In the genomic region with DNA sequence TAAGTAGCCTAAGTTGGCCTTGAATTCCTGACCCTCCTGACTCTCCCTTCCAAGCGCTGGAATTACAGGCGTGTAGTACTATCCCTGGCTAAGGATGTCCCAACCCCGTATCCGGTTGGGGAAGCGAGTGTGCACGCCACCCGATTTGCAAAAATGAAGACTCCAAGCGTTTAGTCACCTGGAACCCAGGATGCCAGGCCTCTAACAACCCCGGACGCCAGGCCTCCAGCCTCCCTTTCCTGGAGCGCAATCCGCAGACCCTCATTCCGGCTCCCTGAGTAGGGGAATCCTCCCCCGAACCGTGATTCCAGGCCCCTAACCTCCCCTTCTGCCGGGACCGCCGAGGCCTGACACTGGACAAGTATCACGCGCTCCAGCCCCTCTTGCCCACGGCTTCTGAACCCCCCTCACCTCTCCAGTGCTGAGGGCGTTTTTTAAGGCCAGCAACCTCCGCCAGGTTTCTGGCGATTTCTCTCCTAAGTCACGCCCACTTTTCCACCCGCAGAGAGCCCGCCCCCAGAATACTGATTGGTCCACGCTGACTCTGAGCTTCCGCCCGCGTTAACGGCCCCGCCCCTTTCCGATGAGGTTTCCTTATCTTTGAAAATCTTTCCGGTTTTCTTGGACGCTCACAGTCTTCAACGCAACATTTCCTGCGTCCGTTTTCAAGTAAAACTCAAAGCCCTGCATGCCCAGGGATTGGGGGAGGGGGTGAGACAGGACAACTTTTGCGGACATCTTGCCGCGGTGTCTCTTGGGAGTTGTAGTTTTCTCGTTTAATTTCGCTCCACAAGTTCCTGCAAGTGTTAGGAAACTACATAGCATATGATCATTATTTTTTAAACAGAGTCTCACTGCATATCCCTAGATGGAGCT, we compare ENCODE assay signal across 7 mouse cellular contexts. TPM values are rescaled to one million over a fixed set of nuclear protein-coding genes. Genes with fewer than 3 reads are reported as not detected.
DNase-seq lines count a peak whose midpoint lies in the region; ATAC-seq lines count a peak whose summit lies in the region.

A gene (minus strand): TSS at position 495 of the 876 bp plus-strand sequence.

- peak within 1 kb of the TSS; percentile 98 for H3K4me2 ChIP-seq in intestine, embryonic 15.5 days (replicated peaks)

- peak within 1 kb of the TSS; percentile 81 for H3K4me3 ChIP-seq in intestine, embryonic 15.5 days (replicated peaks)
- peak within 1 kb of the TSS; percentile 67 for H3K4me3 ChIP-seq in midbrain, embryonic 10.5 days

- H3K4me1 ChIP-seq in intestine, embryonic 15.5 days (replicated peaks), result peaks cover 24% of the 10 kb centered on the region
- peaks cover 15% of the 10 kb centered on the region for H3K4me1 ChIP-seq in midbrain, embryonic 10.5 days

- no peaks in the 10 kb centered on the region for H3K27me3 ChIP-seq in intestine, embryonic 15.5 days (replicated peaks)
- no peaks in the 10 kb centered on the region for H3K27me3 ChIP-seq in midbrain, embryonic 10.5 days (ENCODE audit: low read depth, poor library complexity, severe bottlenecking)

- under 1% methylated on average over 44 of the region's 44 CpGs for WGBS in intestine, embryonic 15.5 days
- under 1% methylated on average over 44 of the region's 44 CpGs for WGBS in midbrain, embryonic 10.5 days

- peak within 1 kb of the TSS; percentile 85 for H3K9ac ChIP-seq in intestine, embryonic 15.5 days

- intact Hi-C loops in gastrocnemius, postnatal 36 days (cut with DNase I), result no loop called here
- intact Hi-C loops in left cerebral cortex, postnatal 25 days (cut with DNase I), result no loop called here

- H3K9me3 ChIP-seq in intestine, embryonic 15.5 days, result no peaks in the 10 kb centered on the region
- no peaks in the 10 kb centered on the region for H3K9me3 ChIP-seq in midbrain, embryonic 10.5 days (replicated peaks)

- peaks cover 14% of the 10 kb centered on the region; the same call in 1 of the 2 replicates for H3K36me3 ChIP-seq in intestine, embryonic 15.5 days
- H3K36me3 ChIP-seq in midbrain, embryonic 10.5 days, result peaks cover 20% of the 10 kb centered on the region

- peak; percentile 84 to 86 for DNase-seq in adrenal gland, adult 18-20 months (ENCODE audit: low spot score in 2 of 2)
- peak; percentile 97 for DNase-seq in embryo, embryonic 11 days
- DNase-seq in gastrocnemius, postnatal 36 days, result peak; percentile 89
- DNase-seq in left cerebral cortex, postnatal 25 days (ENCODE audit: low spot score in 2 of 2), result peak; percentile 88 to 94
- DNase-seq in midbrain, embryonic 10.5 days (ENCODE audit: low spot score), result peak; percentile 91
- peak; percentile 81 for DNase-seq in right cerebral cortex, postnatal 4 days

- ATAC-seq in intestine, embryonic 15.5 days, result peak; percentile 88

- H3K27ac ChIP-seq in intestine, embryonic 15.5 days, result peak within 1 kb of the TSS; percentile 95
- H3K27ac ChIP-seq in midbrain, embryonic 10.5 days (replicated peaks), result peak within 1 kb of the TSS; percentile 90

RNA-seq across cellular contexts. Expression of the gene that starts here (rescaled TPM):
- total RNA-seq in adrenal gland, adult 18-20 months (2021), result 100 to 1,000 TPM; 272 to 283 TPM
- total RNA-seq in gastrocnemius, postnatal 36 days (2021), result 10 to 100 TPM; 48.6 to 65.4 TPM
- 209 and 229 TPM in 2 replicates for polyA plus RNA-seq in intestine, embryonic 15.5 days (2015; fragmentation: Nextera tagmentation; extraction: Ambion mirVana)
- total RNA-seq in left cerebral cortex, postnatal 25 days (2021), result 100 to 1,000 TPM; 103 to 105 TPM
- polyA plus RNA-seq in midbrain, embryonic 10.5 days (2016; fragmentation: Nextera tagmentation; extraction: Ambion mirVana), result 105 and 112 TPM in 2 replicates

Comparison
In these comparisons a context has a peak if more than half of its experiments do, and no peak if none do; other contexts are left out.
1. Peak in every context shown above with its lines: DNase-seq, ATAC-seq, H3K4me3 ChIP-seq and H3K27ac ChIP-seq.